ENCODE assay signal across 10 mouse cellular contexts in genomic region chr7:5047313-5047712, GRCm38 (mm10). TPM values are rescaled to one million over a fixed set of nuclear protein-coding genes. Genes with fewer than 3 reads are reported as not detected.
A peak's percentile ranks its signal among the peaks of the same experiment; 100 is the strongest.
DNase-seq lines count a peak whose midpoint lies in the region; ATAC-seq and TF ChIP-seq lines count a peak whose summit lies in the region.
"Had no signal": no experiment of that assay in that cellular context is flagged by ENCODE, and none has a peak within 500 bp of the region (broad histone marks: within the 10 kb centered on the region; RNA-seq: fewer than 3 reads in every experiment).

No protein-coding gene starts in this region.

- no peak for TF ChIP-seq EP300 in MEL (IDR thresholded peaks at IDR 0.05; ENCODE audit: low read depth in 1 of 2, low read length in 2 of 2)

- no peaks in the 10 kb centered on the region for H3K79me2 ChIP-seq in MEL (ENCODE audit: control insufficient read depth, insufficient read depth, low read length, poor library complexity)

- TF ChIP-seq POLR2A in MEL (IDR thresholded peaks at IDR 0.05; ENCODE audit: control insufficient read depth in 1 of 2, insufficient read depth in 1 of 2, low read depth in 1 of 2, low read length in 2 of 2, poor library complexity in 1 of 2) = no peak

- H3K4me3 ChIP-seq in kidney, embryonic 14.5 days (ENCODE audit: low read length) = no peak overlapping the region
- H3K4me3 ChIP-seq in MEL (ENCODE audit: control insufficient read depth in 1 of 2, insufficient read depth in 1 of 2, low read depth in 2 of 2, low read length in 2 of 2) = no peak overlapping the region
- H3K4me3 ChIP-seq: embryonic facial prominence, embryonic 13.5 days had no signal

- peak; percentile 86 for TF ChIP-seq RAD21 in MEL (IDR thresholded peaks at IDR 0.05; ENCODE audit: low read depth, low read length)

- peak; percentile 41 for DNase-seq in adrenal gland, adult 2 months
- no peak for DNase-seq in adrenal gland, postnatal 10 days
- DNase-seq in kidney, adult 9 months = peak; percentile 61
- DNase-seq in MEL (ENCODE audit: low read depth, low spot score) = peak; percentile 64
- peak; percentile 69 for DNase-seq in lung, postnatal 10 days
- no peak for DNase-seq in adrenal gland, postnatal 4 days (ENCODE audit: low spot score in 2 of 2)
- no peak for DNase-seq in ovary, postnatal 14 days (ENCODE audit: low spot score)

- no peak overlapping the region for H3K9ac ChIP-seq in kidney, embryonic 14.5 days (ENCODE audit: low read depth, low read length)
- H3K9ac ChIP-seq in MEL (ENCODE audit: control insufficient read depth, low read depth, low read length, poor library complexity, severe bottlenecking) = no peak overlapping the region
- H3K9ac ChIP-seq: embryonic facial prominence, embryonic 13.5 days had no signal

- no peaks in the 10 kb centered on the region for H3K9me3 ChIP-seq in kidney, embryonic 14.5 days (ENCODE audit: control insufficient read depth, low read length)
- H3K9me3 ChIP-seq in MEL (replicated peaks; ENCODE audit: insufficient read depth, low read length) = no peaks in the 10 kb centered on the region
- H3K9me3 ChIP-seq: embryonic facial prominence, embryonic 13.5 days had no signal

- H3K4me2 ChIP-seq in kidney, embryonic 14.5 days (replicated peaks; ENCODE audit: low read depth, low read length) = no peak overlapping the region
- H3K4me2 ChIP-seq: embryonic facial prominence, embryonic 13.5 days had no signal

- 41% methylated on average over 2 of the region's 2 CpGs for WGBS in kidney, embryonic 14.5 days

- H3K27ac ChIP-seq in kidney, embryonic 14.5 days (ENCODE audit: low read depth, low read length) = no peak overlapping the region
- no peak overlapping the region for H3K27ac ChIP-seq in MEL (ENCODE audit: control insufficient read depth, low read depth, low read length)
- H3K27ac ChIP-seq: embryonic facial prominence, embryonic 13.5 days had no signal

- no peak for ATAC-seq in kidney, embryonic 14.5 days (ENCODE audit: low FRiP score, low TSS enrichment)

- peaks cover 3% of the 10 kb centered on the region; the same call in 1 of the 2 replicates for H3K4me1 ChIP-seq in kidney, embryonic 14.5 days (ENCODE audit: control insufficient read depth, insufficient read depth, low read length)
- H3K4me1 ChIP-seq in MEL (ENCODE audit: control insufficient read depth in 1 of 2, insufficient read depth in 2 of 2, low read length in 2 of 2) = no peaks in the 10 kb centered on the region

- TF ChIP-seq CTCF in MEL (IDR thresholded peaks at IDR 0.05 in 2 of 3, conservative IDR thresholded peaks at IDR 0.05 in 1 of 3; ENCODE audit: control insufficient read depth in 1 of 3, insufficient read depth in 1 of 3, low read depth in 2 of 3, low read length in 3 of 3, poor library complexity in 1 of 3, severe bottlenecking in 1 of 3) = peak in 2 of 3 experiments; percentile 37 to 79; a peak in 3 of 6 replicates

- H3K27me3 ChIP-seq in kidney, embryonic 14.5 days (ENCODE audit: control insufficient read depth, insufficient read depth, low read length) = peaks cover 6% of the 10 kb centered on the region; the same call in 1 of the 2 replicates
- H3K27me3 ChIP-seq in MEL (ENCODE audit: control insufficient read depth in 1 of 2, insufficient read depth in 2 of 2, low read length in 2 of 2) = no peaks in the 10 kb centered on the region

- no peaks in the 10 kb centered on the region for H3K36me3 ChIP-seq in kidney, embryonic 14.5 days (ENCODE audit: control insufficient read depth, insufficient read depth, low read length)
- no peaks in the 10 kb centered on the region for H3K36me3 ChIP-seq in MEL (ENCODE audit: control insufficient read depth in 1 of 2, insufficient read depth in 2 of 2, low read length in 2 of 2)
- H3K36me3 ChIP-seq: embryonic facial prominence, embryonic 13.5 days had no signal

TF ChIP-seq in MEL, 35 proteins besides CTCF, POLR2A, EP300 and RAD21:
- no peak for TF ChIP-seq CHD2 (IDR thresholded peaks at IDR 0.05; ENCODE audit: low read length)
- TF ChIP-seq SIN3A (IDR thresholded peaks at IDR 0.05; ENCODE audit: low read length) = no peak
- TF ChIP-seq SMC3 (IDR thresholded peaks at IDR 0.05; ENCODE audit: low read depth, low read length) = peak; percentile 65
- TF ChIP-seq ZC3H11A (IDR thresholded peaks at IDR 0.05; ENCODE audit: low read depth, low read length) = peak; percentile 46
- TF ChIP-seq ELF1 (IDR thresholded peaks at IDR 0.05; ENCODE audit: low read depth, low read length) = no peak
- no peak for TF ChIP-seq KAT2A (conservative IDR thresholded peaks at IDR 0.05; ENCODE audit: low read depth, low read length)
- no peak for TF ChIP-seq ETS1 (IDR thresholded peaks at IDR 0.05; ENCODE audit: low read depth, low read length)

RNA-seq across cellular contexts. Expression of gene Zfp580, which starts 4.0 kb away (rescaled TPM):
- total RNA-seq in adrenal gland, adult 2 months (2021) = 10 to 100 TPM in 1 of 2 experiments, 1 to 10 TPM in 1; 5.6 to 10.4 TPM
- 46.5 and 61.0 TPM in 2 replicates for polyA plus RNA-seq in adrenal gland, adult 2 months (2012; rRNA removed)
- 10 to 100 TPM; 11.4 to 13.1 TPM for total RNA-seq in adrenal gland, postnatal 10 days (2021)
- 43.6 and 56.2 TPM in 2 replicates for polyA plus RNA-seq in kidney, embryonic 14.5 days (2014; fragmentation: Nextera tagmentation; extraction: Ambion mirVana)
- total RNA-seq in MEL (2012; rRNA removed) = 1.0 and 1.7 TPM in 2 replicates
- polyA plus RNA-seq in MEL (2012; ENCODE audit: insufficient read depth in 1 of 2, insufficient read length in 2 of 2, low read depth in 1 of 2, low replicate concordance in 2 of 2, missing spikeins in 1 of 2) = 10 to 100 TPM in 1 of 2 experiments, not detected in 1; 19.9 TPM
- 10 to 100 TPM; 19.9 to 23.6 TPM for total RNA-seq in adrenal gland, postnatal 4 days (2021)

RNA-seq across cellular contexts. Expression of gene Zfp784, which starts 9.1 kb away (rescaled TPM):
- 1 to 10 TPM; 4.4 to 5.1 TPM for total RNA-seq in adrenal gland, adult 2 months (2021)
- polyA plus RNA-seq in adrenal gland, adult 2 months (2012; rRNA removed) = 7.2 and 8.2 TPM in 2 replicates
- total RNA-seq in adrenal gland, postnatal 10 days (2021) = 1 to 10 TPM; 5.7 to 7.3 TPM
- polyA plus RNA-seq in kidney, embryonic 14.5 days (2014; fragmentation: Nextera tagmentation; extraction: Ambion mirVana) = 3.8 and 5.0 TPM in 2 replicates
- 0.96 and 1.2 TPM in 2 replicates for total RNA-seq in MEL (2012; rRNA removed)
- 1 to 10 TPM in 1 of 2 experiments, not detected in 1; 2.9 TPM for polyA plus RNA-seq in MEL (2012; ENCODE audit: insufficient read depth in 1 of 2, insufficient read length in 2 of 2, low read depth in 1 of 2, low replicate concordance in 2 of 2, missing spikeins in 1 of 2)
- 1 to 10 TPM; 7.0 to 7.1 TPM for total RNA-seq in adrenal gland, postnatal 4 days (2021)

RNA-seq across cellular contexts. Expression of gene 4632433K11Rik, which starts 13.4 kb away (rescaled TPM):
- under 1 TPM in 1 of 2 experiments, not detected in 1; 0.92 TPM for total RNA-seq in adrenal gland, adult 2 months (2021)
- polyA plus RNA-seq in adrenal gland, adult 2 months (2012; rRNA removed) = not detected in 2 replicates
- total RNA-seq in adrenal gland, postnatal 10 days (2021) = not detected
- polyA plus RNA-seq in kidney, embryonic 14.5 days (2014; fragmentation: Nextera tagmentation; extraction: Ambion mirVana) = not detected in 2 replicates
- not detected in 2 replicates for total RNA-seq in MEL (2012; rRNA removed)
- not detected for polyA plus RNA-seq in MEL (2012; ENCODE audit: insufficient read depth in 1 of 2, insufficient read length in 2 of 2, low read depth in 1 of 2, low replicate concordance in 2 of 2, missing spikeins in 1 of 2)
- total RNA-seq in adrenal gland, postnatal 4 days (2021) = not detected
- polyA plus RNA-seq: embryonic facial prominence, embryonic 13.5 days; small intestine, adult 2 months had no signal

RNA-seq across cellular contexts. Expression of gene U2af2, which starts 14.6 kb away (rescaled TPM):
- total RNA-seq in adrenal gland, adult 2 months (2021) = 100 to 1,000 TPM; 157 to 168 TPM
- polyA plus RNA-seq in adrenal gland, adult 2 months (2012; rRNA removed) = 126 and 150 TPM in 2 replicates
- 100 to 1,000 TPM; 142 to 161 TPM for total RNA-seq in adrenal gland, postnatal 10 days (2021)
- 120 and 148 TPM in 2 replicates for polyA plus RNA-seq in kidney, embryonic 14.5 days (2014; fragmentation: Nextera tagmentation; extraction: Ambion mirVana)
- total RNA-seq in MEL (2012; rRNA removed) = 301 and 311 TPM in 2 replicates
- 100 to 1,000 TPM; 477 to 491 TPM for polyA plus RNA-seq in MEL (2012; ENCODE audit: insufficient read depth in 1 of 2, insufficient read length in 2 of 2, low read depth in 1 of 2, low replicate concordance in 2 of 2, missing spikeins in 1 of 2)
- 100 to 1,000 TPM; 207 to 230 TPM for total RNA-seq in adrenal gland, postnatal 4 days (2021)

RNA-seq across cellular contexts. Expression of gene Ccdc106, which starts 27.0 kb away (rescaled TPM):
- 1 to 10 TPM; 1.4 to 2.6 TPM for total RNA-seq in adrenal gland, adult 2 months (2021)
- polyA plus RNA-seq in adrenal gland, adult 2 months (2012; rRNA removed) = 1.5 and 3.0 TPM in 2 replicates
- 1 to 10 TPM; 2.1 to 2.6 TPM for total RNA-seq in adrenal gland, postnatal 10 days (2021)
- polyA plus RNA-seq in kidney, embryonic 14.5 days (2014; fragmentation: Nextera tagmentation; extraction: Ambion mirVana) = 23.2 and 25.5 TPM in 2 replicates
- 0.39 and 0.50 TPM in 2 replicates for total RNA-seq in MEL (2012; rRNA removed)
- polyA plus RNA-seq in MEL (2012; ENCODE audit: insufficient read depth in 1 of 2, insufficient read length in 2 of 2, low read depth in 1 of 2, low replicate concordance in 2 of 2, missing spikeins in 1 of 2) = under 1 TPM in 1 of 2 experiments, not detected in 1; 0.82 TPM
- total RNA-seq in adrenal gland, postnatal 4 days (2021) = 1 to 10 TPM; 2.7 to 4.4 TPM

Comparison
In these comparisons a context has a peak if more than half of its experiments do, and no peak if none do; other contexts are left out.
1. DNase-seq: peak in adrenal gland, adult 2 months (single experiment), kidney, adult 9 months (single experiment), MEL (single experiment) and lung, postnatal 10 days (single experiment); none in adrenal gland, postnatal 10 days (single experiment), adrenal gland, postnatal 4 days (0 of 2) and ovary, postnatal 14 days (single experiment).